Mouse (Mus musculus): ENCODE results near the gene Cldn34c2.
"Not testable (repeated sequence)": the region's sequence is repeated elsewhere in the genome, so short reads cannot be mapped to it uniquely, and the experiment has no call there.

Gene Cldn34c2

GRCm38 (mm10) chrX:123581400-123581799 is at the start of gene Cldn34c2:
Cldn34c2 (plus strand) TSS chrX:123581700.
- not testable (repeated sequence) for DNase-seq

DNA sequence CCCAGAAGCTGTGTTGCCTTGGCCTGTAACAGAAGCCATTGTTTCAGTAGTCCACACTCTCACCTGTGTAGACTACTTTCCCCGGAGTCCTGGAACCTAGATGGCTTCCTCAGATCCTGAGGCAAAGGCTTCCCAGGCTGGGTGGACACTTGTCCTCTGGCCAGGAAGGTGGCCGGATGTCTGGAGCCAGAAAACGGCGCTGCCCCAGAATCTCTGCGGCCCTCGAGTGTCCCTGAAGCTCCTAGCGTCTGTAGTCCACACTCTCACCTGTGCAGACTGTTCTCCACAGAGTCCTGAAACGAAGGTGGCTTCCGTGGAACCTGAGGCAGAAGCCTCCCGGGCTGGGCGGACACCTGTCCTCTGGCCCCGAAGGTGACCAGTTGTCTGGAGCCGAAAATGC is 30.1 kb upstream of the Cldn34c2 start:
- DNase-seq = not testable (repeated sequence)

- not testable (repeated sequence) for DNase-seq
Measured at GRCm38 (mm10) chrX:123612158-123612828, 30.8 kb downstream of the Cldn34c2 start.
